Mouse (Mus musculus) lung, adult 2 months (tissue): ENCODE results near the gene Shld2.

Experiments used
- CTCF ChIP-seq: fragments of 200-500 bp; IDR thresholded peaks from 2 replicates; pipeline ENCODE4 v1.5.1; 2011; ENCODE audit warnings: mild to moderate bottlenecking, low read length, control low read depth; ENCODE audit not compliant: insufficient read depth
- POLR2A ChIP-seq: fragments of 200-500 bp; IDR thresholded peaks from 2 replicates; pipeline ENCODE4 v1.6.1; 2011; ENCODE audit warnings: low read depth, mild to moderate bottlenecking, control low read depth, low read length, borderline replicate concordance; ENCODE audit errors: extremely low read depth

- TF ChIP-seq CTCF = no peak
- TF ChIP-seq POLR2A = no peak
Measured at GRCm38 (mm10) chr14:34297634-34298033, 12.7 kb downstream of the Shld2 start.
